Mouse (Mus musculus) frontal cortex, adult 2 months (tissue): Measurements from ENCODE around the gene 9030612E09Rik. TPM values are rescaled to one million over a fixed set of nuclear protein-coding genes. Genes with fewer than 3 reads are reported as not detected.

Experiments
- DNase-seq, 2 experiments: peaks; one replicate each; pipeline ENCODE4 v3.0.0; 2022; ENCODE audit warnings: low spot score in 1 of 2; ENCODE audit errors: extremely low spot score in 1 of 2
- polyA plus RNA-seq: library from polyadenylated mRNA; depleted of rRNA; stranded (reverse); fragments of >200 nt; gene quantifications from 2 replicates; pipeline ENCODE4 v1.2.3, GENCODE M21; 2012; rRNA removed

9030612E09Rik gene
- 2.9 and 3.9 TPM in 2 replicates for polyA plus RNA-seq

GRCm38 (mm10) chr10:43174326-43175155, at the start of gene 9030612E09Rik, which contains the start of gene Sobp:
TSS of gene 9030612E09Rik (plus strand) at chr10:43174704.
TSS of gene Sobp (minus strand) at chr10:43174530.
- peak in 1 of 2 experiments; percentile 81 for DNase-seq

GRCm38 (mm10) chr10:43128750-43129149, 45.8 kb upstream of the 9030612E09Rik start:
- no peak for DNase-seq

GRCm38 (mm10) chr10:43134027-43134426, 40.5 kb upstream of the 9030612E09Rik start:
- no peak for DNase-seq

- no peak for DNase-seq
These were observed 31.3 kb upstream of the 9030612E09Rik start for GRCm38 (mm10) chr10:43143173-43143572.

- DNase-seq: no peak
These were observed 26.0 kb upstream of the 9030612E09Rik start for GRCm38 (mm10) chr10:43148456-43148855.

- DNase-seq: no peak
These were observed 21.9 kb upstream of the 9030612E09Rik start for GRCm38 (mm10) chr10:43152643-43153042.

- DNase-seq: peak in 1 of 2 experiments; percentile 32
These were observed 19.4 kb upstream of the 9030612E09Rik start for GRCm38 (mm10) chr10:43155046-43155560.

- DNase-seq: peak in 1 of 2 experiments; percentile 31
These were observed 15.6 kb upstream of the 9030612E09Rik start for GRCm38 (mm10) chr10:43158917-43159316.

GRCm38 (mm10) chr10:43159333-43159732, 15.2 kb upstream of the 9030612E09Rik start:
- DNase-seq: no peak

- DNase-seq: no peak
These were observed 12.2 kb upstream of the 9030612E09Rik start for GRCm38 (mm10) chr10:43162318-43162717.

GRCm38 (mm10) chr10:43164406-43164805, 10.1 kb upstream of the 9030612E09Rik start:
- DNase-seq: no peak

GRCm38 (mm10) chr10:43166146-43166545, 8.4 kb upstream of the 9030612E09Rik start:
- no peak for DNase-seq

GRCm38 (mm10) chr10:43166817-43167216, 7.7 kb upstream of the 9030612E09Rik start:
- no peak for DNase-seq

GRCm38 (mm10) chr10:43168847-43169246, 5.7 kb upstream of the 9030612E09Rik start:
- no peak for DNase-seq

- no peak for DNase-seq
These were observed 3.4 kb upstream of the 9030612E09Rik start for GRCm38 (mm10) chr10:43171106-43171505.

GRCm38 (mm10) chr10:43172066-43172465, 2.4 kb upstream of the 9030612E09Rik start:
- DNase-seq: no peak

GRCm38 (mm10) chr10:43172554-43172953, 1.9 kb upstream of the 9030612E09Rik start:
- no peak for DNase-seq

- DNase-seq: peak in 1 of 2 experiments; percentile 49
These were observed 1.2 kb upstream of the 9030612E09Rik start for GRCm38 (mm10) chr10:43173141-43173827.

- DNase-seq: peak in 1 of 2 experiments; percentile 46
These were observed 627 bp upstream of the 9030612E09Rik start for GRCm38 (mm10) chr10:43173828-43174325.

- peak in 1 of 2 experiments; percentile 43 for DNase-seq
These were observed 675 bp downstream of the 9030612E09Rik start for GRCm38 (mm10) chr10:43175156-43175601.
